Mouse (Mus musculus): ENCODE data around the gene Bcas3. TPM values are rescaled to one million over a fixed set of nuclear protein-coding genes. Genes with fewer than 3 reads are reported as not detected.

The Bcas3 gene
- polyA plus RNA-seq, 1 experiment from 2014 or later, result 24.8 TPM

DNA sequence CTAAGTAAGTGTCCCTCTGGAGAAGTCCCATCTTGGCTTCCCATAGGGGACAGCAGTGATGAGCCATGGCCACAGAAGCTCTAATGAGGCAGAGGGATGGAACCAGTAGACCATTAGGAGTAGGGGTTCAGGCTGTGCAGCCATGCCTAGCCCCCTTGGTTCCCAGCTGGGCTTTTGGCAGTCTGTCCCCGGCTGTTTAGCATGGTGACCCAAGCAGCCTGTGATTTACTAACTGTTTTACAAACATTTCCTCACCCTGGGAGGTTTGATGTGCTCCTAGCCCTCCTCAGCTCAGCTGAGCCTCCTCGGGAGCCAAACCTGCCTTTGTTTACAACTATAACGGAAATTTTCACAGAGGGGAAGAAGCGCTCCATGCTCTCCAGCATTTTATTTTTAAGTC, 322.3 kb downstream of the Bcas3 start:
- ATAC-seq (replicated peaks; ENCODE audit: low FRiP score) (no peak), DNase-seq (ENCODE audit: low spot score) (no peak)
- no peak overlapping the region for H3K4me3 ChIP-seq (ENCODE audit: low read depth, low read length)
- H3K27me3 ChIP-seq (replicated peaks; ENCODE audit: control insufficient read depth, insufficient read depth, low read length), result no peaks in the 10 kb centered on the region
- no peak overlapping the region for H3K9ac ChIP-seq (ENCODE audit: low read depth, low read length)
- H3K36me3 ChIP-seq (ENCODE audit: control insufficient read depth, insufficient read depth, low read length), result no peaks in the 10 kb centered on the region
- H3K27ac ChIP-seq (ENCODE audit: low read depth, low read length), result no peak overlapping the region
- peaks cover 4% of the 10 kb centered on the region; the same call in 1 of the 2 replicates for H3K4me1 ChIP-seq (replicated peaks; ENCODE audit: control insufficient read depth, insufficient read depth, low read length)
- H3K4me2 ChIP-seq, result no peak overlapping the region
- WGBS, result 48% methylated on average over 4 of the region's 4 CpGs
- no peaks in the 10 kb centered on the region for H3K9me3 ChIP-seq (ENCODE audit: control insufficient read depth, low read length)

DNA sequence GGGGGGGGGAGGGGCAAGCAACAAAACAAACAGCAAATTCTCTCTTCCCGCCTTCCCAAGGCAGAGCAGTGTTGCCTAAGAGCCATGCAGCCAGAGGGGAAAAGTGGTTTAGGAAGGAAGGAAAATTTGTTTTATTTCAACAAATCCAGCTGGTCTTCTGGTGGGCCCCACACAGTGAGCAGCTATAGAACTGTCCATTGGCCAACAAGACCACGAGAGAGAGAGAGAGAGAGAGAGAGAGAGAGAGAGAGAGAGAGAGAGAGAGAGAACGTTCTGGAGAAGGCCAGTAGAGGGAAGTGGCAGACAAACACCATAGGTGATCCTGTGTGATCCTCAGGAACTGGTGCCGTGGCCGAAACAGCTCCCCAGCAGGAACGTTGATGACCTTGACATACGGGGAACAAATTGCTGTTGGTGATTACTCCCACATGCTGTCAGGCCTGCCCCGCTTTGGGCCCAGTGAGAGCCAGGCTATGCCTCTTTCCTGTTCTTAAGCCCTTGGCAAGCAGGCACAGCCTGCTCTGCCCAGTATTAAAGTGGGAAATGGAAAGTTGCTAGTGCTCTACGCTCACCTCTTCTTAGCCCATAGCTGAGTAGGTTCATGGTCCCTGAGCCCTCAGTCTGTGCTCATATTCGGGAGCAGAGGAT, 323.5 kb downstream of the Bcas3 start:
- Histone ChIP-seq H3K9ac (ENCODE audit: low read depth, low read length) (no peak overlapping the region), H3K9me3 (ENCODE audit: control insufficient read depth, low read length) (no peaks in the 10 kb centered on the region), H3K4me2 (no peak overlapping the region), H3K4me3 (ENCODE audit: low read depth, low read length) (no peak overlapping the region), H3K36me3 (ENCODE audit: control insufficient read depth, insufficient read depth, low read length) (no peaks in the 10 kb centered on the region), H3K4me1 (replicated peaks; ENCODE audit: control insufficient read depth, insufficient read depth, low read length) (no peaks in the 10 kb centered on the region; the same call in 1 of the 2 replicates), H3K27me3 (replicated peaks; ENCODE audit: control insufficient read depth, insufficient read depth, low read length) (0 out of 2 replicates have a peak, but pooled peaks cover 2% of the 10 kb centered on the region), H3K27ac (ENCODE audit: low read depth, low read length) (no peak overlapping the region)
- WGBS, result 47% methylated on average over 10 of the region's 10 CpGs
- no peak for ATAC-seq (replicated peaks; ENCODE audit: low FRiP score)
- DNase-seq (ENCODE audit: low spot score), result no peak

DNA sequence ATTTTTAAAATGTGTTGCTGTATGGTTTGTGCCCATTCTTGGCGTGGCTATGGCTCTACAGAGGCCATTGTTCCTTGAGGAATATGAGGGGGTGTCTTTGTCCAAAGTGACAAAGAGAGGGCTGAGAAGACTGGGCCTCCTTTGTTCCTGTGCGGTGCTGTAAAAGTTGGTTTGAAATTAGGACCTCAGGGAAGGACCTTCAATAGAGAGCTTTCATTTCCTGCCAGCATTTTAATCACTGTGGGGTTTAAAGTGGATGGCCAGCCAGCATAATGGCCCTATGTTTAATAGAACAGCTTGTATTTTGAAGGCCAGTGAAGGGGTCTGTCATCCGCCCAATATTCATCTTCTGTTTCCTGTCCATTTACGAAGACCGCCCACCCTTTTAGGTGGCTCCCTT, 325.7 kb downstream of the Bcas3 start:
- H3K4me1 ChIP-seq (replicated peaks; ENCODE audit: control insufficient read depth, insufficient read depth, low read length), result no peaks in the 10 kb centered on the region
- H3K4me3 ChIP-seq (ENCODE audit: low read depth, low read length), result no peak overlapping the region
- DNase-seq (ENCODE audit: low spot score) (no peak), ATAC-seq (replicated peaks; ENCODE audit: low FRiP score) (no peak)
- H3K9ac ChIP-seq (ENCODE audit: low read depth, low read length), result no peak overlapping the region
- H3K9me3 ChIP-seq (ENCODE audit: control insufficient read depth, low read length), result no peaks in the 10 kb centered on the region
- H3K27me3 ChIP-seq (replicated peaks; ENCODE audit: control insufficient read depth, insufficient read depth, low read length), result 0 out of 2 replicates have a peak, but pooled peaks cover 2% of the 10 kb centered on the region
- no peak overlapping the region for H3K27ac ChIP-seq (ENCODE audit: low read depth, low read length)
- no peaks in the 10 kb centered on the region for H3K36me3 ChIP-seq (ENCODE audit: control insufficient read depth, insufficient read depth, low read length)
- 87% methylated on average over 5 of the region's 5 CpGs for WGBS
- H3K4me2 ChIP-seq, result no peak overlapping the region

DNA sequence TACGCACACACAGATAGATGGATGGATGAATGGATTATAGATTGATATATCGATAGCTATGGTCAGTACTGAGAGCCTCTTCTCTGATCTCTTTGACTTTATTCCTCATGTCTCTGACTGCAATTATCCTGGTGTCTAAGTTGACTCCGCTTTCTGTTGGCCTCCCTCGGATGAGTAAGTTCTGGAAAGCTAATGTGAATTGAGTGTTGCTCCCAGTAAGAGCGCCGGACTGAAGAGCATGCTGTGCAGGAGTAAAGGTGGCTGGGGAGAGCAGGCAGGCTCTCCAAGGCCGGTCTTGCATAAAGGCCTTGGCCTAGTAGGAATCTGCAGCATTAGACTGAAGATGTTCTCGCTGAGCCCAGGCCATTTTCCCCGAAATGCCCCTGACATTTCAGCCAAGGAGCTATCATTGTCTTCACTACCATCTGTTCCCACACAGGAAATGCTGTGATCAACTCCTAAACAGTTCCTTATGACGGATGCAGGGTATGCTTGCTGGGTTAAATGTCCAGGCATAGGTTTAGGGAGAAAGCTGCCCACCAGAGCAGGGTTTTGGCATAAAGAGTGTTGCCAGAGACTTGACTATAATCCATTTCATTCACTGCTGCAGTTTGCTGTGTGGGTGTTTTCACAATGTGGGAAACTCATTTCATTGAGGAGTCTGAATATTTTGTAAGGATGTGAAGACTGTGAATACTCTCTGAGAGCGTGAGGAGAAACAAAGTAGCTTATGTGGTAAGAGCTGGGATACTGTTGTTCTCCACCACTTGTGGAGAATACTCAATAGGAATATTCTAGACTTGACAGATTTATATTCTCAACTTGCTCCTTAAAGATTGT, 328.8 kb downstream of the Bcas3 start:
- Histone ChIP-seq H3K9ac (ENCODE audit: low read depth, low read length) (no peak overlapping the region), H3K27me3 (replicated peaks; ENCODE audit: control insufficient read depth, insufficient read depth, low read length) (0 out of 2 replicates have a peak, but pooled peaks cover 2% of the 10 kb centered on the region), H3K4me1 (replicated peaks; ENCODE audit: control insufficient read depth, insufficient read depth, low read length) (no peaks in the 10 kb centered on the region), H3K4me2 (no peak overlapping the region), H3K4me3 (ENCODE audit: low read depth, low read length) (no peak overlapping the region), H3K27ac (ENCODE audit: low read depth, low read length) (no peak overlapping the region), H3K9me3 (ENCODE audit: control insufficient read depth, low read length) (no peaks in the 10 kb centered on the region), H3K36me3 (ENCODE audit: control insufficient read depth, insufficient read depth, low read length) (no peaks in the 10 kb centered on the region)
- ATAC-seq (replicated peaks; ENCODE audit: low FRiP score) (no peak), DNase-seq (ENCODE audit: low spot score) (no peak)
- 72% methylated on average over 11 of the region's 11 CpGs for WGBS

DNA sequence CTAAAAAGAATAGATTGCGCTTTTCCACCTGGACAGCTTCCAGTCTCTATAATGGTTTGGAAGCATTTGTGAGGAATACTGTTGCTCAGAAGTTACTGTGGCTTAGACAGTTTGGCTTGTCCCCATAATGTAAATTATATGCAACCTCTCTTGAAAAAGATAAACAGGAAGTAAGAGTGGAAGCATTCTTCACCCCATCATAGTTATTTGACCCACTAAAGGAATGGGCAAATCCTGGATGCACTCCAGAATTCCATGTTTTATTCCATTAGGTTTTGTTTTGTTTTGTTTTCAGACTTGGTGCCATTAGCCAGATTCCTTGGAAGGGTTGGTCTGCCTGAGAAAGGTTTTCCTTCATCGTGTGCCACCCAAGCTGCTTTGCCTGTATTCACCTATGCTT, 332.0 kb downstream of the Bcas3 start:
- H3K27ac ChIP-seq (ENCODE audit: low read depth, low read length), result no peak overlapping the region
- ATAC-seq (replicated peaks; ENCODE audit: low FRiP score) (no peak), DNase-seq (ENCODE audit: low spot score) (no peak)
- 0 out of 2 replicates have a peak, but pooled peaks cover 2% of the 10 kb centered on the region for H3K27me3 ChIP-seq (replicated peaks; ENCODE audit: control insufficient read depth, insufficient read depth, low read length)
- H3K4me3 ChIP-seq (ENCODE audit: low read depth, low read length), result no peak overlapping the region
- no peak overlapping the region for H3K9ac ChIP-seq (ENCODE audit: low read depth, low read length)
- WGBS, result 86% methylated on average over 2 of the region's 2 CpGs
- no peaks in the 10 kb centered on the region for H3K9me3 ChIP-seq (ENCODE audit: control insufficient read depth, low read length)
- no peak overlapping the region for H3K4me2 ChIP-seq
- H3K36me3 ChIP-seq (ENCODE audit: control insufficient read depth, insufficient read depth, low read length), result no peaks in the 10 kb centered on the region
- H3K4me1 ChIP-seq (replicated peaks; ENCODE audit: control insufficient read depth, insufficient read depth, low read length), result peaks cover 3% of the 10 kb centered on the region; the same call in 1 of the 2 replicates

DNA sequence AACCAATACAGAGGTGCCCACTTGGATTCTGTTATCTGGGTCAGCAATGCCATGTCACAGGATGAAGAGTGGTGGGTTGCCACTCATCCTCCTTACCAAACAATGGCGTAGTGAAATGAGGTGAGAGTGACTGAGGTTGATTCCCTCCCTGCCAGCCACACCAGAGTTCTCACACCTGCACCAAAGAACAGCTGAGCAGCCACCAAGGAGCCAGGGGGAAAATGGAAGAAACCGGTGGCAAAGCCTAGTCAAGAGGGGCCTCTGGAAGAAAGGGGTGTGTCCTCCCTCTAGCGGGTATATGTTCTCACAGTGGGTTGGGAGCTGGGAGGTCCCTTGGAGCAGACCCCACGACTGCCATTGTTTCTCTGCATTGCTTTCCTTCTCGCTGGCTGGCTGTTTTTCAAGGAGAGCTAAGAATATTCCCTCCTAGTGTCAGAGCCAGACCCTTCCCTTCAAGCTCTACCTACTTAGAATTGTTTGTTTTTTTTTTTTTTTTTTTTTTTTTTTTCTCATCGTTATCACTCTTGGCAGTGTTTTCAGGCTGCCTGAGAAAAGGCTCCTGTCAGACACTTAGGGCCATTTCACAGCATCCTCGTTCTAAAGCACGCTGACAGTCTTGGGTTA, 335.0 kb downstream of the Bcas3 start:
- no peaks in the 10 kb centered on the region for H3K27me3 ChIP-seq (replicated peaks; ENCODE audit: control insufficient read depth, insufficient read depth, low read length)
- H3K9ac ChIP-seq (ENCODE audit: low read depth, low read length), result no peak overlapping the region
- H3K4me3 ChIP-seq (ENCODE audit: low read depth, low read length), result no peak overlapping the region
- H3K4me2 ChIP-seq, result no peak overlapping the region; the same call in 1 of the 2 replicates
- 24% methylated on average over 8 of the region's 8 CpGs for whole genome bisulfite sequencing
- no peaks in the 10 kb centered on the region for H3K9me3 ChIP-seq (ENCODE audit: control insufficient read depth, low read length)
- ATAC-seq (replicated peaks; ENCODE audit: low FRiP score) (no peak), DNase-seq (ENCODE audit: low spot score) (no peak)
- no peak overlapping the region for H3K27ac ChIP-seq (ENCODE audit: low read depth, low read length)
- H3K36me3 ChIP-seq (ENCODE audit: control insufficient read depth, insufficient read depth, low read length), result no peaks in the 10 kb centered on the region
- H3K4me1 ChIP-seq (replicated peaks; ENCODE audit: control insufficient read depth, insufficient read depth, low read length), result peaks cover 3% of the 10 kb centered on the region; the same call in 1 of the 2 replicates

DNA sequence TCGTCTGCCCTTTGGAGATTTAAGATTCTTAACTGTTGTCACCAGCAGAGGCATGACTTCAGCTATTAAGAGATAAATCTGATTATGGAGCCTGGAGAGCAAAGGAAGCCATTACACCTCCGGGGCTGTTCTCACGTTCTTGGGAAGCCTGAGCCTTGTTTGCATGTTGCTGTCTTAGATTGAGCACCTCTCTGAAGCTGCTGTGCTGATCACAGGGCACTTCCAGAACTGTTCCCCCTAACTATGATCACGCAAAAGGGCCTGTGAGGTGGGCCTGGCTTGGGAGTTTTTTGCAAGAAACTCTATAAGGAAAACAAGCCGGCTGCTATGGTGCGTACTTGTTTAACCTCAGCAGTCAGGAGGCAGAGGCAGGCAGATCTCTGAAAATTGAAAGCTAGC, 335.5 kb downstream of the Bcas3 start:
- Histone ChIP-seq H3K9ac (ENCODE audit: low read depth, low read length) (no peak overlapping the region), H3K4me1 (replicated peaks; ENCODE audit: control insufficient read depth, insufficient read depth, low read length) (peaks cover 3% of the 10 kb centered on the region; the same call in 1 of the 2 replicates), H3K9me3 (ENCODE audit: control insufficient read depth, low read length) (no peaks in the 10 kb centered on the region), H3K4me3 (ENCODE audit: low read depth, low read length) (no peak overlapping the region), H3K27ac (ENCODE audit: low read depth, low read length) (no peak overlapping the region), H3K36me3 (ENCODE audit: control insufficient read depth, insufficient read depth, low read length) (no peaks in the 10 kb centered on the region), H3K4me2 (no peak overlapping the region), H3K27me3 (replicated peaks; ENCODE audit: control insufficient read depth, insufficient read depth, low read length) (no peaks in the 10 kb centered on the region)
- WGBS, result 55% methylated on average over 6 of the region's 6 CpGs
- DNase-seq (ENCODE audit: low spot score) (no peak), ATAC-seq (replicated peaks; ENCODE audit: low FRiP score) (no peak)

DNA sequence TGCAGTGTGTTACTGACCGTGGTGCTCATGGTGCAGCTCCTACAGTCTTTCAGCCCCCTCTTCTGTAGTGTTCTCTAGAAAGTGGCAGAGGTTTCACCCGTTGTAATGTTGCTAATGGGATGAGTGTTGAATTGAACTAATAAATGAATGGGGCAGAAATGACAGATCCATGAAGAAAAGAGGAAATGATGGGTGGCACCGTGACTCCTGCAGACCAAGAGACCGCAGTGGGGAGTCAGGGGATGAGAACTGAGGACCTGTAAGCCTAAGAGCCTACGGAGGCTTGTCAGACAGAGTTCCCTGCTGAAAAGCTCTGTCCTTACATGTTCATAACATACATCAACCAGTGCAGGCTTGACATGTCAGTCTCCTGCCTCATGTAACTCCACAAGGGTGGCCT, 336.3 kb downstream of the Bcas3 start:
- DNase-seq (ENCODE audit: low spot score), result no peak
- Histone ChIP-seq H3K27ac (ENCODE audit: low read depth, low read length) (no peak overlapping the region), H3K36me3 (ENCODE audit: control insufficient read depth, insufficient read depth, low read length) (no peaks in the 10 kb centered on the region), H3K9ac (ENCODE audit: low read depth, low read length) (no peak overlapping the region), H3K9me3 (ENCODE audit: control insufficient read depth, low read length) (no peaks in the 10 kb centered on the region), H3K4me1 (replicated peaks; ENCODE audit: control insufficient read depth, insufficient read depth, low read length) (peaks cover 5% of the 10 kb centered on the region; the same call in 1 of the 2 replicates), H3K4me3 (ENCODE audit: low read depth, low read length) (no peak overlapping the region), H3K27me3 (replicated peaks; ENCODE audit: control insufficient read depth, insufficient read depth, low read length) (no peaks in the 10 kb centered on the region), H3K4me2 (no peak overlapping the region)
- 84% methylated on average over 5 of the region's 5 CpGs for WGBS
- no peak for ATAC-seq (replicated peaks; ENCODE audit: low FRiP score)
